Mouse (Mus musculus) frontal cortex, postnatal 36 days (tissue): ENCODE data around the gene Gna15.

Experiments used
- DNase-seq, 2 experiments: peaks; one replicate each; pipeline ENCODE4 v3.0.0; 2022; ENCODE audit warnings: low spot score in 2 of 2

The Gna15 gene

DNA sequence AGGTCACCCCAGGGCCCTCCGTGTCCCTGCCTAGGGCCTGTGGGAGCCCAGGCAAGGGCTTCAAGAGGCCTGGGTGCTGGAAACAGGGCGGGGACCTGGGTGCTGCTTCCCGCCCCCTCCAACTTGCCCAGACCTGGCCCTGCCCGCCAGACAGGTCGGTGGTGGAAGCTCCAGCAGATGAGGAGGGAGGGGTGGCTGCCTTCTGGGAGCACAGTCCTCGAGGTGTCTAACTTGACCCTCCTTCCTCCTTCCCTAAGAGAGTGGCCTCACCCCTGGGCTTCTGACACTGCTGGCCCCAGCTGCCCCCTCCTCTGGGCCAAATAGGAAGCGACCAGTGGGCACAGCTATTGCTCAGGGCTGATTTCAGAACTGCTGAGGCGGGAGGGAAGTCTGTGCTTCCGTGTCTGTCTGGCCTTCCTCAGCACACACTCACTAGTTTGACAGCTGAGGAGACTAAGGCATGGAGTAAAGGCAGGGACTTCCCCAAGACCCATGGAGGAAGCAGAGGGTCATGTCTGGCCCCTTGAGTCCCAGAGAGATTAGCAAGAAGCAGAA is at the start of gene Gna15:
Gene Gna15, minus strand, starts transcription at position 175 of the 555 bp plus-strand sequence.
- no peak for DNase-seq

DNA sequence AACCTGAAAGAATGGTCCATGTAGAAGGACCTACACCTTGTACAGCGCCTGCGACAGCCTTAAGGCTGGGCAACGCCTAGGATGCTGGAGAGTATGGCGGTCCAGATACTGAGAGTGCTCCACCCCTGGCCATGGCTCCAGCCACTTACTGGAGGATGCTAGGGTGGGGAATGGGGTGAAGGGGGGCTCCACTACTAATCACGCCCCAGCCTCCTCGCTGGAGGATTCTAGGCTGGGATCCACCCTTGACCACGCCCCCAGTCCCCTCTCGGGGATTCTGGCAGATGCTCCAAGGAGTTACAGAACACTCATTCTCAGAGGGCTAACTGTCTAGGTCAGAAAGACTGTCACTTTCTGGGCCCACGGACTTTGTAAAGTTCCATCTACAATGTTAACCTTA is 49.0 kb upstream of the Gna15 start:
- no peak for DNase-seq

DNA sequence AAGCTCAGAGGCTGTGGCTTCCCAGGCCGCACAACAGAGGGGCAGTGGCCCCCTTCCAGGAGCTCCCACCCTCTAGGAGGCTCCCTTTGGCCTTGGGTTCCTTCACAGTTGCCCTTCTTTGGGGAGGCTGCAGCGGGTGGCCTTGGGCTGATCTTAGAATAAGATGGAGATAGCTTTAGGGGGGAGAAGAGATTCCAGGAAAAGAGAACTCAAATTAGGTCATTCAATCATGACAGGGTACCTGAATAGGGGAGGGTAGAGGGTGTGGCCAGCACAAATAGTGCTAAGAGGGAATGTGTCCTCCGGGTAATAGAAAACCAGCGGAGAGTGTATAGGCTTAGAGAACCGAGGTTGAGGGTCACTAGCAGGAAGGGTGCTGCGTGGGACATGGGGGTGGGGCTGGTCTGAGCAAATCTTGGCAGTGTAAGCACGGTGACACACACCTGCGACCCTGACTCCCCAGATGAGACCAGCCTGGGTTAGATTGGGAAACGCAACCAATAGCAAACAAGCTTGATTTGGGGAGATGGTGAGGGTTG is 48.2 kb upstream of the Gna15 start:
- no peak for DNase-seq

DNA sequence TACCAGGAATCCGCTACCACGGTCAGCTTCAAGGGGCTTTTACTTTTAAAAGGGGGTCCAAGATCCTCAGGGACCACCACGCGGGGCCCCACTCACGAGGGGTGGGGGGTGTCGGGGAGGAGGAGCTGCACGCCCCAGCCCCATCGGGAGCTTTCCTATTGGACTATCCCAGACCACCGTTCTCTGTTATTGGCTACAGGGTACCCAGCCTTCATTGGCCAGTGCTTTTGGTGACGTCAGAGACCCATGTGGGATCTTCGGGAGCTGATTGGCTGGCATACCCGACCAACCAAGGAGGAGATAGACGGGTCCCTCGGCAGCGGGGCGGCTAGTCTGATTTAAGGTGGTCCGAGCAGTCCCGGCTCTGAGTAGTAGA is 47.5 kb upstream of the Gna15 start:
- DNase-seq, result peak; percentile 99 to 100

DNA sequence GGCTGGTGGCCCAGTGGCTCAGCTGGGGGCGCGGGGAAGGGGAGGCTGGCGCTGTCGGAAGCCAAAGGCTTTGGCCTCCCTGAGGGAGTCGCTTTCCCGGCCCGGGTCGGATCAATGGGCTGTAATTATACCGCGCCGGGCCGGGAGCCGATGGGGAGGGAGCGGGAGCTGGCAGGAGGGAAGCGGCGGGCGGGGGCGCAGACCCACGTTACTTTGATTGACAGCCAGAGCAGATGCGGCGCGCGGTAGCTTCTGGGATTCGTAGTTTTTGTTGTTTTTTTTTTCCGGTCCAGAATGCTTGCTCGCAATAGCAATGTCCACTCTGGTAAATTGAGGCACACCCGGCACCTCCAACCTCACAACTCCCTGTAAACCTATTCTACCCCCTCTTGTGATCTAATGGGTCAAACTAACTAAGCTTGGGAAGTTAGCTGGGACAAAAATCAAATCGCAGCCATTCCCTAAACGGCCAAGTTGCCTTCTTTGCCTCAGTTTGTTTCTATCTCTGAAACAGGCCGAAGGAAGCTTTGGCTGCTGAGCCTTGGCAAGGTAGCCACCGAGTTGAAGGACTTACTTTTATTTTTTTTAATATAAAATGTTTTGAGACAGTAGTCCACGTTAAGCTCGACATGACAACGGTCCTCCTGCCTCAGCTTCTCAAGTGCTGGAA is 46.9 kb upstream of the Gna15 start:
- DNase-seq, result peak; percentile 92 to 95

DNA sequence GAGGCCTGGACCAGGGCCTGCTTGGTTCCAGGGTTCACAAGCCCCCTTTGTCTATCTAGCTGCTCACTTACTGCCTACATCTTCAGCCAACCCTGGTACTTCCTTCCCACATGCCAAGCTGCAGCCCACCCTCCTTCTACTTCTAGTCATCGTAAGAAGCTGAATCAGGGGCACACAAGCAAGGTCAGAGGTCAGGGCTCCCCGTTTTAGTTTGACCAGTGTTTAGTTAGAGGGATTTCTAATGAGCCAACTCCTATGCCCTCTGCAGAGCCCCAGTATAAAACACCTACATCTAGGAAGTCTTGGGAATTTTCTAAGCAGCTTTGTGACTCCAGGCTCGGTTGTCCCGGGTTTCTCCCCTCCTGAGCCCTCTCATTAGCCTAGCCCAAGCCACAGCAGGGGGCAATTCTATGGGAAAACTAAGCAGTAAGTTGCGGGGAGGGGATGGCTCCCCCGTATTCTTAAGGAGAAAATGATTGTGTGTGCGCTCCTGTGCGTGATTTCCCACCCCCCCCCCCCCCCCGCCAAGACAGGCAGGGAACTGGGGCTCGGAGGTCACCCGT is 46.3 kb upstream of the Gna15 start:
- no peak for DNase-seq

DNA sequence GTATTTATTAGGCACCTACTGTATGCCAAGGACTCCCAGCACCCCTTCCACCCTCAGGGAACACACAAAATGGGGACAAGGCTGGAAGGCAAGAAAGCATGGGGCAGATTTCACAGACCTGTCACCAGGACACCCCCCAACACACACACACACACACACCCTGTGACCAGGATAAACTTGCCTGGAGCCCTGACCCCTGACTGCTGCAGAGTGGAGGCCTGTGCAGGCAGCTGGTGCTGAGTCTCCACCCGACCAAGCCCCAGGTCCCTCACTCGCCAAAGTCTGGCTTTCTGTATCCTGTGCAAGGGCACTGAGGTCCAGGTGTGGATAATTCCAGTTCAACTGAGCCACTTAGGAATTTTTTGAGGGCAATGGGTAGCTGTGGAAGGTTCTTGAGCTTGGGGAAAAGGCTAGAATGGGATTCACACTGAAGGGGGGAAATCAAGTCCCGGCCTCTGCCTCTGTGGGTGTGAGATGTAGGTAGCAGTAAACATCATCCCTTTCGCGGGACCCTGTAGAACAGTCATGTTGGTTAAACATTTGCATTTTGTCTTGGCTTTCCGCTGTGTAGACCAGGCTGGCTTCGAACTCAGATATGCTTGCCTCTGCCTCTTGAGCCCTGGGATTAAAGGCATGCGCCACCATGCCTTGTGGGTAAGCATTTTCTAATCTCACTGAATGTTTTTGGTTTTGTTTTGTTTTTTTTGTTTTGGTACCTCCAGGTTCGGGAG is 45.6 kb upstream of the Gna15 start:
- no peak for DNase-seq

DNA sequence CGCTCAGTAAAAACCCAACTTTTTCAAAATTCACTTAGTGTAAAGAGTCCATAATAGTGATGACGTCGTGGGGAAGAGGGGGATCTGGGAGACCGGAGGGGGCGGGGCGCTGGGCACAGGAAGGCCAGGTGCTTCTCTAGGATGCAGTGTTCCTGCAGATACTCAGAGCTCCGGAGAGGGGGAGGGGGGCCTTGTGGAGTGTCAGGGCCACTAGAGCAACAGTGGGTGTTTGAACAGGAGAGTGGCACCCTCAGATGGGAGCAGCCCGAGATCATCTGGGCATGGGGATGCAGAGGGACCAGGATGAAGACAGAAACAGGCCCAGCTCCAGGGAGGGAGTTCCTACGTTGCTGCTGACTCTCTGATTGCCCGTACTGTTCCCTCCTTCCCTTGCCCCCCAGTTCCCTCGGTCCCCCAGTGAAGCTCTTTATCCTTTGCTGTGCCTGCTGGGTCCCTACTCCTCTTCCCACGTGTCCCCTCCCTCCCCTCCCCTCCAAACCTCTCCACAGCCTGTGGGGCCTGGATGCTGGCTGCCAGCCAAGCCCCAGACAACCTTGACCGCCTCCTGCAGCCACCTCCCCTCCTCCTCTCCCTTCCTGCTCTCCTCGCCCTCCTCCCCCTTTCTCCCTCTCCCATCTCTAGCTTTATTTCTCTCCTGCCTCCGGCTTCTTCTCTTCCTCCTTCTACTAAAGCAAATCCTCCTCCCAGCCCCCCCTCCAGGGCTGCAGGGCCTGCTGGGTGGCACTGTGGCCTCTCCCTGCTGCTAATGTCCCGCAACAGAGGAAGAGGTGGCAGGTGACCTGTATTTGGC is 44.6 kb upstream of the Gna15 start:
- DNase-seq, result no peak

DNA sequence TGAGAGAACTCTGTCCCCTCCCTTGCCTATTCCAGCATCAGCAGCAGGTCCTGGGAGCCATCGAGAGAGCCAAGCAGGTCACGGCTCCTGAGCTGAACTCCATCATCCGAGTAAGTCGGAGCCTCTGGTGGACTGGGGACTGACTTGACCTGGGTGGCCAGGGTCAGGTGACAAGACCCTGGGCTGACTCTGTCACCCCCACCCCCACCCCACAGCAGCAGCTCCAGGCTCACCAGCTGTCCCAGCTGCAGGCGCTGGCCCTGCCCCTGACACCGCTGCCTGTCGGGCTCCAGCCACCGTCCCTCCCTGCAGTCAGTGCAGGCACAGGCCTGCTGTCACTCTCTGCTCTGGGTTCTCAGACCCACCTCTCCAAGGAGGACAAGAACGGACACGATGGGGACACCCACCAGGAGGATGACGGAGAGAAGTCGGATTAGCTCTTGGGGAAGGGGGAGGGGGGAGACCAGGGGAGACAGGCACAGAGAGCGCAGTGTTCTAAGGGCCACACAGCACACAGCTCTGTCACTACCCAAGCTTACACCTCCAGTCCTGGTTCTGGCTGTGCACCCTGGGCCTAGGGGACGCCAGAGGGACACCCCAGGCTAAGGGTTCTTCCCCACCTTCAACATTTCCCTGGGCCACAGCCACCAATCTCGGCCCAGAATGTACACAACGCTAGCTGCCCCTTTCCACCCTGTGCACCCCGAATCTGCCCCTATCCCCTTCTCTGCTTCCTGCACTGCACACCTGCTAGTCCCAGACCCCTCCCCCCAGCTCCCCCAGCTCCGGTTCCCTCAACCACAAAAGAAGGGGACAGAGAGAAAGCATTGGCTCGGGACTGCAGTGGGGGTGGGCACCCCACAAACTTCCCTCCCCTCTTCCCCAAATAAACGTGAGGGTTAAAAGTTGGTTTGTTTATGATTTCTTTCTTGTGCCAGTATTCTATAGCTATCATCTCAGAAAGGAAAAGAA is 41.5 kb upstream of the Gna15 start:
- DNase-seq, result no peak

DNA sequence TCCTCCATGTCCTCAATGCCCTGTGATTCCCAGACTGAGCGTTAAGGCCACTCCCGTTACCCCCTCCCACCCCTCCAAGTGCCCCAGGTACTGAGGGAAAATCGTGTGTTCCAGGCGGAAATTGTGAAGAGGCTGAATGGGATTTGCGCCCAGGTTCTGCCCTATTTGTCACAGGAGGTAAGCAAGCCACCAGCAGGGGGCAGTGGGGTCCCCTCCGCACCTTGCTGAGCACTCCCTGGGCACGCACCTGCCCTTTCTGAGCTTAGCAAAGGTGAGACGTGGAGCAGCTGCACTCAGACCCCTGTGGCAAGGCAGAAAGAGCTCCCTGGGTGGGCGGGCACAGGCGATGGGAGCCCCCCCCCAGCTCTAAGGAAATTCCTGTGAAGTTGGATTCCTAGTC is 40.7 kb upstream of the Gna15 start:
- peak in 1 of 2 experiments; percentile 48 for DNase-seq

DNA sequence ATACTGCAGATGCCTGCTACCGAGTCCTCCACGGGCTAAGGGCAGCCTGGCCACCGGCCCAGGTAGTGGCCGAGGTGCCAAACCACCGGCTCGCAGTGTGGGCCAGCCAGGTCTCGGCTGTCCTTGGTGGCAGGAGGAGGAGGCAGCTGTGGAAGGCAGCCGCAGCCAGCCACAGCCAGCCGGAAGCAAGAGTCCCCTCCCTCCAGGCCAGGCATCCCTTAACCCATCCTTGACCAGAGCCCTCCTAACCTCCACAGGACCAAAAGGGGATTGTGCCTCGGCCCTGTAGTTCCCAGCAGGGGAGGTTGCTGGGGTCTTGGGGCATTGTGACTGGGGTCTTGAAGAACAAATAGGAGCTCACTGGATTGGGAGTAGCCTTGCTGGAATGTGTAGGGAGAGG is 40.2 kb upstream of the Gna15 start:
- no peak for DNase-seq

DNA sequence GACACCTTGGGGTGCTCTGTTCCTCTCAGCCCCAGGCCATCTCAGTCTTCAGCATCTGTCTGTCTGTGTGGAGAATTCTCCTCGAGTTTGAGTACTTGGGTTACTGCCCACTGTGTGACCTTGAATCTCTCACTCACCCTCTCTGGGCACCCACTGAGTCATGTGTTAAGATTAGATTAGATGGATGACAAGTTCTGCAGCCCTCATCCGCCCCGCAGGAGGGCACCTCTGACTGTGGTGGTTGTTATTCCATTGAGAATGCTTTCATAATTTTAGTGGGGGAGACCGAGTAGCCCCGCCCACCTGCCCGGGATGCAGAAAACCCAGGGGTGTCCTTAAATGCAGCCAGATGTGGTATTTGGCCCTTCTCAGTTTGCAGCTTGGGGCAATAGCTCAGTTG is 39.5 kb upstream of the Gna15 start:
- no peak for DNase-seq

DNA sequence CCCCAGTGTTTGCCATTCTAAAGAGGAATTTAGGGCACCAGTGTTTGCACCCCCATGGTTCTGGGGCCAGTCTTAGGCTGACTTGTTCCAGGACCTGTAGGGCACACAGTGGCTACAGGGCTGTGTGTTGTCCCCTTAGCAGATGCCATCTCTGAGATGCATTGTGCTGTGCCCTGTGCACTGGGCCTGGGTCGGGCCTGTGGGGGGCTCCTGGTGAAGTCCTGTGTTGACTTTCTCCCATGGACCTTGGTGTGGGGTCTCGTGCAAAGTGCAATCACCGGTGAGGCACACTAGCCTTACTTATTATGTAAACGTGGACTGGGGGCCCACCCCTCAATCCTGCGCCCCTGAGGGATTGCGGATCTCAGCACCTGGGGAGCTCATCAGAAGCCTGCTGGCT is 38.4 kb upstream of the Gna15 start:
- DNase-seq, result no peak

DNA sequence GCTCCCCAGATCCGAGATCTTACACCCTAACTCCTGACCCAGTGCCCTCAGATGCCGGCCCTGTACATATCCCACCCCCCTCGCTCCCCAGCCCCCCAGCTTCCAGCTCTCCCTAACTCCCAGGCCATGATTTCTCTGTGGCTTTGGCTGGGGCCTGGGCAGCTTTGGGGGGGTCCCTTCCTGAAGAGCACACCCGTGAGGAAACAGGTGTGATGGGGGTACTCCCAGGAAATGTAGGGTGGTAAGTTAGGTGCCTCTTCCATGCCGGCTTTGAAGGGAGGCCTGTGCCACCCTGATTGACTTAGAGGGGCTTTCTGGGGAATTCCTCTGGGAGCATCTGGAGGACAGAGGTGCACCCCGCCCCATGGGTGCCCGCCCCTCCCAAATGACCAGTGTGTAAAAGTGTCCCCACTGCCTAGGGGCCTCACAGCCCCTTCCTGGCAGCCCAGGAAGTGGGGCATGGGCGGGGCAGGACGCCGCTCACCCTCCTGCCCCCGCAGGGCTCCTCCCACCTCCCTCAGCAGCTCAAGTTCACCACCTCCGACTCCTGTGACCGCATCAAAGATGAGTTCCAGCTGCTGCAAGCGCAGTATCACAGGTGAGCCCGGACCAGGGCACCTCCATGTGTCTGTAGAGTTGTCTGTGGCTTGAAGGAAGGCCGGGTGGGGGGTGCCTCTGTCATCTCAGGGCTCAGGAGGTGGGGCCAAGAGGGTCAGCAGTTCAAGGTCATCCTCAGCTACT is 36.9 kb upstream of the Gna15 start:
- DNase-seq, result no peak

DNA sequence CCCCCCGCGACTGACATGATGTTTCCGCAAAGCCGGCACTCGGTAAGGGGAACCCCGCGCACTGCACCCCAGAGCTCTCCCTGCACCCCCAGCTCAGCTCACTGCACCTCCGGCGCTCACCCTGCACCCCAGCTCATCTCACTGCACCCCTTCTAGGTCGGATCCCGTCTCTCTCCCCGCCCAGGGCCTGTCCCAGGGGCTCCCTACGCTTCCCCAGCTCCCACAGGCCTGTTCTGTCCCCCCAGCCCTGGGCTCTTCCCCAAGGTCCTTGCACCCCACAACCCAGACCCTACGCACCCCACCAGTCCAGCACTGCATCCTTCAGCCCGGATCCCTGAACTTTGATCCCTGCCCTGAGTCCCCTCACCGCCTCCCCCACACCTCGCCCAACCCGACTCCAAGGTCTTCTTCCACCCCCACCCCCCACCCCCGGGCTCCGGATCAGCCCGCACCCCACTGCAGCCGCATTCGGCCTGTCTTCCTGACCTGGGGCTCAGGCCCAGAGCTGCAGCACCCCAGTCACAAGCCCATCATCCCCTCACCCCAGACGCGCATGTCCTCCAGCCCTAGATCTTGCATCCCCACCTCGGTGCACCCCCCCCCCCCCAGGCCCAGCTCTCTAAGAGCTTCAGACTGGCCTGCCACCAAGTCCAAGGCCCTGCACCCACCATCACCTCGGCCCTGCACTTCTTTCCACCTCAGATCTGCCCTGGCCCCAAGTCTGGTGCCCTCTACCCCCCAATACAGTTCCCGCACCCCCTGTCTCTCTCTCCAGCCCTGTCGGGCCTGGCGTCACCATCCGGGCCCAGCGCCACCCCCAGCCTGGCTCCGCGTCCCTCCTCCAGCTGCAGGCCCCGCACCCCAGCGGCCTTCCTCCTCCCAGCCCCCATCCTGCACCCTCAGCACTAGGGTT is 35.9 kb upstream of the Gna15 start:
- peak; percentile 74 to 76 for DNase-seq

DNA sequence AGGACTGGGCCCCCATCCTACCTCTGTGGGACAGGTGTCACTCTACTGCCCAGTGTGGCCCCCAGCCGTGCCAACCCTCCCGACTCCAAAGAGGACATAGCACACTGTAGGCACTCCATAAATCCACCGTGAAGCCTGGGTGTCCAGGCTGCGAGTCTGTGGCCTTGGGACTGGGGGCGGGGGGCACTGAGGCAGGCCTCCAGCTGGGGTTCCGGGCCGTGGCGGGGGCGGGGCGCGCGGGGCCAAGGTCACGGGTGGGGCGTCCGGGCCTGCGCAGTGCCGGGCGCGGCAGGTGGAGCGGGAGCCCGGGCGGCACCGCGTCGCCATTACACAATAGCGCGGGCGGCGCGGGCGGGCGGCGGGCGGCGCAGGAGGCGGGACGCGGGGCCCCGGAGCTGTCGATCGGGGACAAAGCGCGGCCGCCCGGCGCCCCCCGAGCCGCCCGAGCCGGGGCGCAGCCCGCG is 35.2 kb upstream of the Gna15 start, which contains the start of gene Aes:
Gene Aes, plus strand, starts transcription at position 326 of the 464 bp plus-strand sequence.
- DNase-seq, result peak; percentile 67 to 68

DNA sequence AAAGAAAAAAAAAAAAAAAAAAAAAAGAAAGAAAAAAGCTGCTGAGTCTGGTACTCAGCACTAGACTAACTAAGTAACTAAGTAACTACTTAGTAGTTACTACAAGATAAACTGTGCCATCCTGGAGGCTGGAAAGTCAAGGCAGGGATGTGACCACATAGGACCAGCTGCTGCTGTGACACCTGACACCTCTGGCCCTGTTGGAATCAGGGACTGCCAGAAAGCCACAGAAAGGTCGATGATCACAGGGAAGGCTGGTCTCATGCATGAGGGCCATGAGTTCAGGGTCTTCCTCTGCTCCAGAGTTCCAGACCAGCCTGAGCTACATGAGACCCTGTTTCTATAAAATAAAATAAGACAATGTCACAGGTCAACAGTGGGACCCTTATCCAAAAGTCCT is 33.5 kb upstream of the Gna15 start:
- DNase-seq, result no peak

DNA sequence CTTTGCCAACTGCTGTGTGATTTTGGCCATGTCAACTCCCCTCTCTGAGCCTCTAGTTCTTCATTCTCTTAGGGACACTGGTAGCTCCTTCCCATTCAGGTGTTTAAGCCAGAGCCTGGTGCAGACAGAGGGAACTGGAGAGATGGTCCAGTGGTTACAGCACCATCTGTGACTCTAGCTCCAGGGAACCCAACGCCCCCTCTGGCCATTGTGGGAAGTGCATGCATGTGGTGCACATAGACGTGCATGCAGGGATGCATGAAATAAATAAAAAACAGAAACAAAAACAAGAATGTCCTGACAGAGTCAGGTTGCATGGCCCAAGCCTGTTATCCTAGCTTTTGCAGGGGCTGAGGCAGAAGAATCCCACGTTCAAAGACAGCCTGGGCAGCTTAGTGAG is 32.3 kb upstream of the Gna15 start:
- no peak for DNase-seq
